Mouse (Mus musculus) embryonic stem cell, embryonic (primary cell): ENCODE data around the gene Pdik1l.

Experiments
- CTCF ChIA-PET, 4 experiments: fragments of 300-600 bp in 2 of 4; fragments of 350-600 bp in 2 of 4; sonication (Branson Sonifier 250); formaldehyde crosslinking; loops; one replicate each; lab custom pipeline; 2022; ENCODE audit warnings: inconsistent platforms in 2 of 4; lab: Charles Lee
- POLR2A ChIA-PET, 4 experiments: fragments of 300-600 bp in 2 of 4; fragments of 350-600 bp in 2 of 4; sonication (Branson Sonifier 250); formaldehyde crosslinking; loops; one replicate each; lab custom pipeline; 2022; ENCODE audit warnings: antibody characterized with exemption in 4 of 4, inconsistent platforms in 1 of 4; lab: Charles Lee

The Pdik1l gene

DNA sequence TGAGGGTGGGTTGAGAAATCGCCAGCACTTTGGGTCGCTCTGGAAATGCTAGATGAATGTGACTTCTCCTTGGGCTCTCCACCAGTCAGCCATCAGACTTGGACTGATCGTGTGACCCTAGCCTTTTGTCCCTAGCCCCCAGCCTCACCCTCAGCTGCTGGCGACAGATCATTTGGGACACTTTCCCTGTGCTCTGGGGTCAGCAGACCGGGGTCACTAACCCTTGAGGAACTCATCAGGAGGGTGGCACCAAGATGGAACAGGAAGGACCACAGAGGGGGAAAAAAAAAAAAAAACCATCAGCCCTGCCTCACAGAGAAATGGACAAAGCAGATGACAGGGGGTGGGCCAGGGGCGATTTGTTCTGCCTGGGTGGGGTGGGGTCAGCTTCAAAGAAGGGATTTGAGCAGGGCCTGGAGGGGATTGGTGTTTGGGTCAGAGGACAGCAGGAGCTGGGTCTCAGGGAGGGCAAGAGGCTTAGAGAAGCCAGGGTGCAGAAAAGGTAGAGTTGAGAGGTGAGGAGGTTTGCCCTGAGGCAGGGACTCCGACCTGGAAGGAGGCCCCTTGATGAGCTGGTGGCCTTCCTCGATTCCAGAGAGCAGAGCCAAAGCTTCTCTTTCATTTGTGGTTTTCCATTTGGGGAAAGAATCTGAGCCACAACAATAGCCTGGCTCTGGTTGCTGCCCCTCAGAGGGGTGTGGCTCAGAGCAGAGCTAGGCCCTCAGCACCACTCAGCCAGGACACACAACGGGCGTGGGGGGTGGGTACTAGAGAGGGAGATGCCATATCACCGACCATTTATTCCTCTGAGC, 30.3 kb downstream of the Pdik1l start:
- ChIA-PET POLR2A (interaction anchor here in 3 of 4 experiments (0.5 to 6.3 kb wide), 17 partner anchors 10 to 1966 kb away, joined by 3 to 43 read pairs (median 4); partner anchors contain the start of genes Cep85 (in 2 of the 3) and Pdik1l (in 1 of the 3)), CTCF (interaction anchor here in 2 of 4 experiments (0.5 to 1.4 kb wide), 6 partner anchors 11 to 1220 kb away, joined by 3 to 5 read pairs (median 3); no protein-coding TSS in a partner anchor)

DNA sequence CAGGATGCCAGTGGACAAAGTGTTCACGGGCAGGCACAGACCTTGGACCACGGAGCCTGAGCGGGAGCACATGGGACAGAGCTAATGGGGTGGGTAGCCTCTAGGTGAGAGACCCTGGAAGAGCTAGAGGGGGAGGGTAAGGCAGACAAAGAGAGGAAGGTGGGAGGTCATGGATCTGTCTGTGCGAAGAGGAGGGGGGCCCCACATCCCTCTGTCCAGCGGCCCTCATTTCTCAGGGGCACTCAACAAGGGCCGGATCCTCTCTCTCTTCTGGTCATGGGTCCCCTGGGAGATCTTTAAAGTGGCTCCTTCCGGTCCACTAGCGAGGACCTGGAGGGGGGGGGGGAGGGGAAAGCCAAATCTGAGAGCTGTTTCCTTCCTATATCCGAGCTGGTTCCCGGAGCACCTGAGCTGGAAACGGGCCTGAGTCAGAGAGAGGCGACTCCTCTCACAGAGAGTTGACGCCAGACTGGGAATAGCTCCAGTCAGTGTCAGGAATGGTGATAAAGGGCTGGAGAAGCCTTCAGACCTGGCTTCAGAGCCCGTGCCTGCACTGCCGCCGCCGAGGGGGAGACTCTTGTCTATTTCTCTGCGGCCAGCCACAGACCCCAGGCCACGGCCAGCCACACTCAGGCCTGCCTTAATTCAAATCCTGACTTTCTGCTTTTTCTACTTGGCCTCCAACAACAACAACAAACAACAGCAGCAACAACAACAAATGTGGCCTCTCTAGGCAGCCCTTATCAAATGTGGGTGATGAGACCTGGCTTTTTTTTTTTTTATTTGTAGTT, 31.1 kb downstream of the Pdik1l start:
- ChIA-PET CTCF (interaction anchor here in 2 of 4 experiments (0.6 to 1.4 kb wide), 6 partner anchors 10 to 1373 kb away, joined by 3 to 5 read pairs (median 3); no protein-coding TSS in a partner anchor), POLR2A (interaction anchor here in 3 of 4 experiments (0.5 to 6.3 kb wide), 17 partner anchors 7 to 1277 kb away, joined by 3 to 43 read pairs (median 4); partner anchors contain the start of genes Cep85 (in 2 of the 3) and Pdik1l (in 1 of the 3))

- ChIA-PET CTCF (interaction anchor here in 2 of 4 experiments (0.8 to 1.1 kb wide), 3 partner anchors 9 to 11 kb away, joined by 3 read pairs; partner anchors contain the start of gene Gm30191 (in 1 of the 2)), POLR2A (interaction anchor here in 2 of 4 experiments (0.6 to 6.3 kb wide), 9 partner anchors 8 to 903 kb away, joined by 3 to 43 read pairs (median 4); partner anchors contain the start of gene Cep85 (in 1 of the 2))
Measured at GRCm38 (mm10) chr4:134255854-134256253, 31.8 kb downstream of the Pdik1l start.

DNA sequence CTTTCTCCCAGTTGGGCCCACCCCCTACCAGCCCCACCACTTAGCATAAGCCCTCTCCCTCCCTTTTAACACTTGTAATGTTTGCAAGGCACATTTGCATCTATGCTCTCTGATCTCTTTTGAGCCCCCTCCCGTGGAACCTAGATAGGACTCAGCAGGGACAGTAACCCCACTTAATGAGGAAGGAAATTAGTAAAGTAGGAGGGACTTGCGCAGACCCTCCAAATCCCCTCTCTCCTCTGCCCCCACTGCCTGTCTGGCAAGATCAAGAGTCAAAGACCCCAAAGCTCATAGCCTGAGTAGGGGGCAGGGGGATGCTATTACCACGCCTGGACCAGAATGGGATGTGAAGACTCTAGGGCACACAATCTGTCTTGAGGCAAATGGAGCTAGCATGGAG, 32.9 kb downstream of the Pdik1l start:
- ChIA-PET CTCF (interaction anchor here (0.6 to 2.5 kb wide), 9 partner anchors 8 to 68 kb away, joined by 3 to 8 read pairs (median 3); partner anchors contain the start of genes Cep85 (in 1 of the 4) and Gm30191 (in 1 of the 4)), POLR2A (interaction anchor here in 3 of 4 experiments (0.6 to 6.3 kb wide), 16 partner anchors 8 to 669 kb away, joined by 3 to 43 read pairs (median 3); partner anchors contain the start of genes Cep85 (in 1 of the 3) and Rsrp1 (in 1 of the 3))

DNA sequence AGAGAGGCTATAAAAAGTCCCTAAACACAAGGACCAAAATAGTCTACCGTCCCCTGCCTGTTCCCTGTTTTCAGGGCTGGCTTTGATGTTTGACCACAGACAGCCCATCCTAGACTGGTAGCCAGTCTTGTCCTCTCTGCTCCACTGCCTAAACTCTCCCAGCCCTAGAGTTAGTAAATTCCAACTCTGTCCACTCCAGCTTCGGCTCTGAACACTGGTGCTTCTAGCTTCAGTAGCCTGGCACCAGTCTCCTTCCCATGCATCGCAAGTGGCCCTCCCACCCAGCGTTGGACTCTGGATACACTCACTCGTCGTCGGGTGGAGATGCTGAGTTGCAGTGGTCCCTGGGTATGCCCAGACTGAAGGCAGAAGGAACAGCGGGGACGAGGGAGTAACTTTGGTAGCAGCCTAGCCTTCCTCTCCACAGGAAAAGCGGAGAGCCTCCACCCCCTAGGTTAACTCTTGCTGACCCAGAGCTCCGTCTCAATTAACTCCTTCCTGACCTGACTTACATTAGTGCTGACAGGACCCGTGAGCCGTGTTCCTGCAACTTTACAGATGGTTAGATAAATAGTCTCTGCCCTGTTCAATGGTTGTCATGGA, 33.9 kb downstream of the Pdik1l start, which contains the start of gene Grrp1:
Gene Grrp1, minus strand, starts transcription at position 385 of the 603 bp plus-strand sequence.
- POLR2A ChIA-PET: interaction anchor here in 3 of 4 experiments (0.5 to 6.3 kb wide), 25 partner anchors 9 to 346 kb away, joined by 3 to 43 read pairs (median 3); partner anchors contain the start of genes Cep85 (in 2 of the 3) and Stmn1 (in 1 of the 3)
- CTCF ChIA-PET: interaction anchor here (0.5 to 2.8 kb wide), 12 partner anchors 9 to 98 kb away, joined by 3 to 18 read pairs (median 5); no protein-coding TSS in a partner anchor

GRCm38 (mm10) chr4:134252911-134253721, 34.6 kb downstream of the Pdik1l start:
- POLR2A ChIA-PET: interaction anchor here in 3 of 4 experiments (0.5 to 6.3 kb wide), 18 partner anchors 10 to 341 kb away, joined by 3 to 43 read pairs (median 3); partner anchors contain the start of genes Cep85 (in 2 of the 3), Stmn1 (in 1 of the 3) and Trim63 (in 1 of the 3)
- CTCF ChIA-PET: interaction anchor here (0.5 to 2.8 kb wide), 14 partner anchors 10 to 143 kb away, joined by 3 to 18 read pairs (median 4); partner anchors contain the start of gene Pafah2 (in 1 of the 4)

GRCm38 (mm10) chr4:134252131-134252910, 35.4 kb downstream of the Pdik1l start:
- ChIA-PET POLR2A (interaction anchor here in 3 of 4 experiments (0.6 to 6.3 kb wide), 10 partner anchors 11 to 1031 kb away, joined by 3 to 43 read pairs (median 4); partner anchors contain the start of genes Cep85 (in 1 of the 3), Stmn1 (in 1 of the 3) and Trim63 (in 1 of the 3)), CTCF (interaction anchor here (0.6 to 2.8 kb wide), 13 partner anchors 10 to 414 kb away, joined by 3 to 18 read pairs (median 3); partner anchors contain the start of genes Cep85 (in 1 of the 4) and Pafah2 (in 1 of the 4))

- CTCF ChIA-PET: interaction anchor here (0.6 to 3.8 kb wide), 16 partner anchors 11 to 413 kb away, joined by 3 to 18 read pairs (median 4); partner anchors contain the start of genes Pafah2 (in 2 of the 4), Cep85 (in 1 of the 4) and Pdik1l (in 1 of the 4)
- POLR2A ChIA-PET: interaction anchor here (0.6 to 6.3 kb wide), 20 partner anchors 12 to 1610 kb away, joined by 3 to 43 read pairs (median 4); partner anchors contain the start of genes Cep85 (in 1 of the 4), Cnksr1 (in 1 of the 4), Pdik1l (in 1 of the 4) and Trim63 (in 1 of the 4)
Measured at GRCm38 (mm10) chr4:134251241-134252130, 36.2 kb downstream of the Pdik1l start.

DNA sequence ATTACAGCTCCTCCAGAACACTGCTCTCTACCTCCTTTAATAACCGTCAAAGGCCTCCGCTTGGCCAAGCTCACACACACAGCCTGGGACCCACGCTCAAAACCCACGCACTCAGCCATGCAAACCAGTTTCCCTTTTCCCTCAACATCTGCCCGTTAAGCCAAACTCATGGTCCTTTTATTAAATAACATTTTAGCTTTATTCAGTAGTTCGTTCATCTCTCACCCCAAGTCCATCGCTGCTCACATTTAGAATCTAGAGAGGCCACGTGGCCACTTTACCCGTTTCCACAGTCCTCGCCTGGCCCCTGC, 36.8 kb downstream of the Pdik1l start:
- CTCF ChIA-PET: interaction anchor here (0.5 to 3.8 kb wide), 18 partner anchors 12 to 451 kb away, joined by 3 to 18 read pairs (median 6); partner anchors contain the start of genes Cep85 (in 2 of the 4), Pafah2 (in 1 of the 4), Pdik1l (in 1 of the 4) and Slc30a2 (in 1 of the 4)
- POLR2A ChIA-PET: interaction anchor here (0.6 to 2.4 kb wide), 23 partner anchors 9 to 1611 kb away, joined by 3 to 14 read pairs (median 4); partner anchors contain the start of genes Cep85 (in 2 of the 4), Cnksr1 (in 1 of the 4), Pafah2 (in 1 of the 4) and Pdik1l (in 1 of the 4)

GRCm38 (mm10) chr4:134250116-134250929, 37.4 kb downstream of the Pdik1l start:
- POLR2A ChIA-PET: interaction anchor here in 3 of 4 experiments (0.7 to 2.4 kb wide), 27 partner anchors 9 to 195 kb away, joined by 3 to 14 read pairs (median 3); partner anchors contain the start of genes Cep85 (in 2 of the 3), Cnksr1 (in 1 of the 3), Pafah2 (in 1 of the 3) and Pdik1l (in 1 of the 3)
- CTCF ChIA-PET: interaction anchor here (0.5 to 3.8 kb wide), 40 partner anchors 10 to 763 kb away, joined by 3 to 18 read pairs (median 4); partner anchors contain the start of genes Cep85 (in 2 of the 4), Pafah2 (in 1 of the 4), Pdik1l (in 1 of the 4) and Slc30a2 (in 1 of the 4)

DNA sequence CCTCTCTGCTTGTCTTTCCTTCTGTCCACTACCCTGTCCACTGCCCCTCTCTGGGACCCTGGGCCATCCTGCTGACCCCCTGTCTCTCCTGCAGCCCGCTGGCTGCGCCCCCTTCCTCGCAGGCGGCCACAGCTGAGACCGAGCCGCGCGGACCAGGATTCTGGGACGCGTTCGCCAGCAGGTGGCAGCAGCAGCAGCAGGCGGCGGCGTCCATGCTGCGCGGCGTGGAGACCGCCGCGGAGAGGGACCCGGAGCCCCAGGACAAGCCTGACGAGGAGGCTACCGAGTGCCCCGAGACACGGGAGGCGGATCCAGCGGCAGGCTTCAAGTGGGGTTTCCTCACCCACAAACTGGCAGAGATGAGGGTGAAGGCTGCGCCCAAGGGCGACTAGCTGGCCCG, 38.0 kb downstream of the Pdik1l start:
- ChIA-PET CTCF (interaction anchor here (0.5 to 3.8 kb wide), 40 partner anchors 10 to 764 kb away, joined by 3 to 18 read pairs (median 4); partner anchors contain the start of genes Cep85 (in 2 of the 4), Pafah2 (in 1 of the 4), Pdik1l (in 1 of the 4) and Slc30a2 (in 1 of the 4)), POLR2A (interaction anchor here in 2 of 4 experiments (0.6 to 2.4 kb wide), 17 partner anchors 8 to 196 kb away, joined by 3 to 14 read pairs (median 4); partner anchors contain the start of genes Cep85 (in 1 of the 2), Cnksr1 (in 1 of the 2) and Pdik1l (in 1 of the 2))

DNA sequence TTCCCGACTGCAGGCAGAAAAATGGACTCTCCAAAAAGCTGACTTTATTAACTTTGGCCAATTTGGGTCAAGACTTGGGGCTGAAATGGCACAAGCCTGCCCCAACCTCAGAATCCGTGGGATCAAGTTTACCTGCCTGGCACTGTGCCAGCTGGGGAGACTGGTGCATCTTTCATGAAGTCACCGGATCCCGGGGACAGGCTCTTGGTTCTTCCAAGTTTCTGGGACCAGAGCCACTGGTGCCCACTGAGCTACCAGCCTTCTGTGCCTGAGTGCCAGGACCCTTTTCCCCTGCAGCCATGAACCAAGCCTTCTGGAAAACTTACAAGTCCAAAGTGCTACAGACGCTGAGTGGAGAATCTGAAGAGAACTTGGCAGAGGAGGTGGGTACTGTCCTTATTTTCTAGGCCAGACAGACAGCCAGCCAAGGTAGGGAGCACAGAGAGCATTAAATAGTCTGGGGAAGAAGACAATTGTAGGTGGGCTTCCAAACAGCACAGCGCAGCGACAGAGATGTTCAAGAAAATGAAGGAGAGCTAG, 40.9 kb downstream of the Pdik1l start, which contains the start of gene Gm30191:
Gene Gm30191, plus strand, starts transcription at position 217 of the 540 bp plus-strand sequence.
- ChIA-PET POLR2A (interaction anchor here in 3 of 4 experiments (0.6 to 2.9 kb wide), 5 partner anchors 21 to 81 kb away, joined by 3 to 6 read pairs (median 4); partner anchors contain the start of gene Cep85 (in 2 of the 3)), CTCF (interaction anchor here in 2 of 4 experiments (0.7 to 1.5 kb wide), 5 partner anchors 9 to 146 kb away, joined by 3 to 4 read pairs (median 4); partner anchors contain the start of gene Cep85 (in 1 of the 2))
